Mouse (Mus musculus) embryonic facial prominence, embryonic 15.5 days (tissue): ENCODE measurements around the gene Gbp7. TPM values are rescaled to one million over a fixed set of nuclear protein-coding genes. Genes with fewer than 3 reads are reported as not detected.
A peak's percentile ranks its signal among the peaks of the same experiment; 100 is the strongest.
"Not testable (repeated sequence)": the region's sequence is repeated elsewhere in the genome, so short reads cannot be mapped to it uniquely, and the experiment has no call there.

Experiments
- ATAC-seq: fragments of 200-750 bp; cut with Nextera tagmentation; 2 replicates; pipeline ENCODE4 v1.8.0; 2017; ENCODE audit warnings: low read depth, moderate TSS enrichment; ENCODE audit not compliant: insufficient number of reproducible peaks, low FRiP score, low TSS enrichment
- H3K27ac ChIP-seq: fragments of 300-500 bp; sonication (generic); replicated peaks from 2 replicates; pipeline ENCODE4 v1.5.1; 2015; ENCODE audit warnings: mild to moderate bottlenecking, inconsistent platforms
- H3K27me3 ChIP-seq: fragments of 300-500 bp; sonication (generic); 2 replicates; pipeline ENCODE4 v1.6.1; 2015; ENCODE audit warnings: inconsistent platforms
- H3K36me3 ChIP-seq: fragments of 300-500 bp; sonication (generic); 2 replicates; pipeline ENCODE4 v1.6.1; 2015; ENCODE audit warnings: mild to moderate bottlenecking, inconsistent platforms
- H3K4me1 ChIP-seq: fragments of 300-500 bp; sonication (generic); 2 replicates; pipeline ENCODE4 v1.6.1; 2015; ENCODE audit warnings: inconsistent platforms
- H3K4me2 ChIP-seq: fragments of 300-500 bp; sonication (generic); replicated peaks from 2 replicates; pipeline ENCODE4 v1.6.1; 2015; ENCODE audit warnings: mild to moderate bottlenecking, inconsistent platforms
- H3K4me3 ChIP-seq: fragments of 300-500 bp; sonication (generic); replicated peaks from 2 replicates; pipeline ENCODE4 v1.5.1; 2015; ENCODE audit warnings: mild to moderate bottlenecking, inconsistent platforms
- H3K9ac ChIP-seq: fragments of 300-500 bp; sonication (generic); 2 replicates; pipeline ENCODE4 v1.6.1; 2015; ENCODE audit warnings: inconsistent platforms
- H3K9me3 ChIP-seq: fragments of 300-500 bp; sonication (generic); replicated peaks from 2 replicates; pipeline ENCODE4 v1.6.1; 2016; ENCODE audit warnings: inconsistent platforms
- WGBS: fragments of 180-500 bp; shearing (Covaris S2); methylation state at CpG from one replicate; pipeline ENCODE4 v1.1.7; 2015; 5-methylcytosine and 5-hydroxymethylcytosine counted together
- polyA plus RNA-seq: library from polyadenylated mRNA; unstranded; fragments of >200 nt; fragmentation: Nextera tagmentation; extraction: Ambion mirVana; gene quantifications from 2 replicates; pipeline ENCODE4 v1.2.1, GENCODE M21; 2015

Gene Gbp7
- polyA plus RNA-seq, 1 experiment from 2014 or later, result 3.6 TPM

DNA sequence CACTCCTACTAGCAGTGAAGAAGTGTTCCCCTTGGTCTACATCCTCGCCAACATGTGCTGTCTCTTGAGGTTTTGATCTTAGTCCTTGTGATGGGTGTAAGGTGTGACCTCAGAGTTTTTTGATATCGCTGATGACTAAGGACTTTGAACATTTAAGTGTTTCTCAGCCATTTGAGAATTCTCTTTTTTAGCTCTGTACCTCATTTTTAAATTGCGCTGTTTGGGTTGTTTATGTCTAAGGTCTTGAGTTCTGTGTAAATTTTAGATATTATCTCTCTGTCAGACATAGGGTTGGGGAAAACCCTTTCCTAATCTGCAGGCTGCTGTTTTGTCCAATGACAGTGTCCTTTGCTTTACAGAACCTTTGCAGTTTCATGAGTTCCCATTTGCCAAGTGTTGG lies 3.0 kb downstream of the Gbp7 start:
- H3K9me3 ChIP-seq, result no peaks in the 10 kb centered on the region
- H3K27ac ChIP-seq, result no peak overlapping the region
- no peak for ATAC-seq
- H3K27me3 ChIP-seq, result no peaks in the 10 kb centered on the region
- no peak overlapping the region for H3K4me2 ChIP-seq
- H3K36me3 ChIP-seq, result no peaks in the 10 kb centered on the region
- no peak overlapping the region for H3K4me3 ChIP-seq
- H3K9ac ChIP-seq, result no peak overlapping the region
- 84% methylated on average over 3 of the region's 3 CpGs for WGBS
- no peaks in the 10 kb centered on the region for H3K4me1 ChIP-seq

DNA sequence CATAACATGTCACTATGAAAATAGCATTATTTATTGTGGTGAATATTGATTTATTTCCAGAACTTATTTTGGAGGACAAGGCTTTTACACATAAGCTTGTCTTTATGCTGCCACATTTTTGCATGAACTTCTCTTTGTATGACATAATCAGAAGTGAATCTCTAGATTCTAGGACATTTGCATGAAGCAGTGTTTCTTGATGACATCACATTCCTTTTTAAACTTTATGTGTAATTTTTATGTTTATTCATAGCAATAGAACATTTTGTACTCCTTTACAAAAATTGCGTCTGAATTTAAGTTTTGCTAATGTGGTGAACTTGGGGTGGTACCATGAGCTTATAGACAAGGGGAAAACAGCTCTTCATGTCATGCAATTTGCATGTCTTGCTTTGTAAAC lies 5.5 kb downstream of the Gbp7 start:
- H3K27ac ChIP-seq, result no peak overlapping the region
- no peaks in the 10 kb centered on the region for H3K9me3 ChIP-seq
- 68% methylated on average over 1 of the region's 1 CpGs for WGBS
- no peak overlapping the region for H3K4me2 ChIP-seq
- no peaks in the 10 kb centered on the region for H3K36me3 ChIP-seq
- no peak overlapping the region for H3K9ac ChIP-seq
- H3K4me1 ChIP-seq, result no peaks in the 10 kb centered on the region
- H3K4me3 ChIP-seq, result no peak overlapping the region
- no peak for ATAC-seq
- no peaks in the 10 kb centered on the region for H3K27me3 ChIP-seq

DNA sequence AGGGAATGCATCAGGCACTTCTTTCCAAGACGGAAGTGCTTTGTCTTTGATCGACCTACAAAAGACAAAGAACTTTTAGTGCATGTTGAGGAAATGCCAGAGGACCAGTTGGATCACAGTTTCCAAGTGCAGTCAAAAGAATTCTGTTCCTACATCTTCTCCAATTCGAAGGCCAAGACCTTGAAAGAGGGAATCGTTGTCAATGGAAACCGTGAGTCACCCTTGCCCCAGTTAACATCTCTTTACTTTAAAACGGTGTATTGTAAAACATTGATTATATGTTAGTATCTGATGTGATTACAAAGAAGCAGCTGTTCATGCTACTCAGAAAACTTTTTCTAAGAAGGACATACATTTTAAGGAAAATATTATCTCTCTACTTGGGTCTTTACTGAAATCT lies 11.2 kb downstream of the Gbp7 start:
- H3K4me1 ChIP-seq, result no peaks in the 10 kb centered on the region
- H3K27me3 ChIP-seq, result no peaks in the 10 kb centered on the region
- no peak overlapping the region for H3K9ac ChIP-seq
- no peak overlapping the region for H3K4me2 ChIP-seq
- WGBS, result 80% methylated on average over 6 of the region's 6 CpGs
- H3K9me3 ChIP-seq, result no peaks in the 10 kb centered on the region
- no peak overlapping the region for H3K27ac ChIP-seq
- H3K36me3 ChIP-seq, result no peaks in the 10 kb centered on the region
- no peak for ATAC-seq
- H3K4me3 ChIP-seq, result no peak overlapping the region

DNA sequence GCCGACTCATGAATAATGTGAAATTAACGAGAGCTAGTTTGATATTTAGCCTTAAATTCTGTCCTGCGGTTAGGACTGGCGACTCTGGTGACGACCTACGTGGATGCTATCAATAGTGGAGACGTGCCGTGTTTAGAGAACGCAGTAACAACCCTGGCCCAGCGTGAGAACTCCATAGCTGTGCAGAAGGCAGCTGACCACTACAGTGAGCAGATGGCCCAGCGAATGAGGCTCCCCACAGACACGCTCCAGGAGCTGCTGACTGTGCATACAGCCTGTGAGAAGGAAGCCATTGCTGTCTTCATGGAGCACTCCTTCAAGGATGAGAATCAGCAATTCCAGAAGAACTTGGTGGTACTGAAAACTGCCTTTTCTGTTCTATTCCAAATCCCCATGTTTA lies 12.6 kb downstream of the Gbp7 start:
- not testable (repeated sequence) for H3K4me3 ChIP-seq, H3K4me1 ChIP-seq, H3K9ac ChIP-seq, H3K9me3 ChIP-seq, H3K27ac ChIP-seq, H3K27me3 ChIP-seq, ATAC-seq, H3K36me3 ChIP-seq, H3K4me2 ChIP-seq
- 88% methylated on average over 12 of the region's 12 CpGs for WGBS

DNA sequence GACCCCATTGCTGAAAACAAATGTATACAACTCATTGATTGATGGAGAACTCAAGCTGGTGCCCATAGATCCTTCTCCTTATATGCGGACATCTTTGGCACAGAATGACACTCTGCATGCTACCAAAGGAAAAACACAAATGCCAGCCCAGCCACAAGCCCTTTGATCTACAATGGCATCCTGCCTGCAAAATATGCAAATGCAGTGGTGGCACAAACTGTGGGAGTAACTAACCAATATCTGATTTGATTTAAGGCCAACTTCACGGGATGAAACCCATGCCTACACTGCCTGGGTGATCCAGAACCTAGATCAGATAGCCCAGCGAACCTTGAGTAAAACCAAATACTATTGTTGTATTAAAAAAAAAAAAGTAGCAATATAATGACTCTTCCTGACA lies 16.5 kb downstream of the Gbp7 start:
- Histone ChIP-seq H3K9ac (no peak overlapping the region), H3K4me3 (no peak overlapping the region), H3K27ac (no peak overlapping the region), H3K36me3 (no peaks in the 10 kb centered on the region), H3K9me3 (no peaks in the 10 kb centered on the region), H3K27me3 (no peaks in the 10 kb centered on the region), H3K4me2 (no peak overlapping the region), H3K4me1 (no peaks in the 10 kb centered on the region)
- ATAC-seq, result no peak
- WGBS, result 67% methylated on average over 3 of the region's 3 CpGs

DNA sequence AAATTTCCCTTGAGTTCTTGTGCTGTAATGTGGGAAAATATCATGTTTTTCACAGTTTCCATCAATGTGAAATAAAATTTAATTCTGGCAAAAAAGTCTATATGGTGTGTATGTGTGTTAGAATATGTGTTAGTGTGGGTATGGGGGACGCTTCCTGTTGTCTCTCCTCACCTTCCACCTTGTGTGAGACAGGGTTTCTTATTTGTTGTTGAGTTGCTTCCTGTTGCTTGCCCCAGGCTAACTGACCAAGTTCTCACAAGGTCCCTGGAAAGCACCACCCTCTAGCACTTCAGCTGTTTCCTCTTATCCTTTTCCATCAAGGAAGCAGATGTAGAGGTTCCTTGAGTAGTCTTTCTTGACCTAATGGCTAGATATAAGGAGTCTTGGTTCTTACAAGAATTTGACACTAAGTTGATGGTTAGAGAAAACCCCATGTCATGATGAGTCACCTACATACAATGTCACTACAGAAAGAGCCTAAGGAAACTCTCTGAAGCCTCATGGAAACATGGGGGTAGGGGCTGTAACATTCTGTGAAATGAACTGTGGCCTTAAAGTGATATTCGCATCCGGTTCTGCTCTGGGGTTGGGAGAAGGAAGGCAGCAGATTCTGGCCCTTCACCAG lies 20.0 kb downstream of the Gbp7 start:
- no peaks in the 10 kb centered on the region for H3K27me3 ChIP-seq
- ATAC-seq, result no peak
- H3K27ac ChIP-seq, result no peak overlapping the region
- no peaks in the 10 kb centered on the region for H3K9me3 ChIP-seq
- no peak overlapping the region for H3K4me2 ChIP-seq
- 80% methylated on average over 3 of the region's 3 CpGs for WGBS
- no peaks in the 10 kb centered on the region for H3K4me1 ChIP-seq
- H3K36me3 ChIP-seq, result no peaks in the 10 kb centered on the region
- no peak overlapping the region for H3K9ac ChIP-seq
- no peak overlapping the region for H3K4me3 ChIP-seq

DNA sequence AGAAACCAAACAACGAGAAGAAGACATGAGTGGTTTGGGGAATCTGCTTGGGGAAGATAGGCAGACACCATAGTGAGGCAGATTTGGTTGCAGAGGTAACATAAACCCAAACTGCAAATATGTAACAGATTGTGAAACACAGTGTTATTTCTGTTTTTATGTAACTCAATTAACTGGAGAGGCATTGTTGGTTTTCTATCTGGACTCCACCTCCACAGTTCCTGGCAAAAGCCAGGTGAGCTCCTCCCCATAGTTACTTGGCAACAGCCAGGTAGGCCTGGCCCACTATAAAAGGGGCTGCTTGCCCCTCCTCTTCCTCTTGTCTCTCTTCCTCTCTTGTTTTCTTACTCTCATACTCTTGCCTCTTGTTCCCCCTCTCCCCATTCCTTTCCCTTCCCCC lies 24.5 kb downstream of the Gbp7 start:
- no peak for ATAC-seq
- Histone ChIP-seq H3K9ac (no peak overlapping the region), H3K4me1 (no peaks in the 10 kb centered on the region), H3K27me3 (no peaks in the 10 kb centered on the region), H3K4me2 (no peak overlapping the region), H3K36me3 (no peaks in the 10 kb centered on the region), H3K4me3 (no peak overlapping the region), H3K27ac (no peak overlapping the region), H3K9me3 (no peaks in the 10 kb centered on the region)
- WGBS, result 67% methylated on average over 1 of the region's 1 CpGs

DNA sequence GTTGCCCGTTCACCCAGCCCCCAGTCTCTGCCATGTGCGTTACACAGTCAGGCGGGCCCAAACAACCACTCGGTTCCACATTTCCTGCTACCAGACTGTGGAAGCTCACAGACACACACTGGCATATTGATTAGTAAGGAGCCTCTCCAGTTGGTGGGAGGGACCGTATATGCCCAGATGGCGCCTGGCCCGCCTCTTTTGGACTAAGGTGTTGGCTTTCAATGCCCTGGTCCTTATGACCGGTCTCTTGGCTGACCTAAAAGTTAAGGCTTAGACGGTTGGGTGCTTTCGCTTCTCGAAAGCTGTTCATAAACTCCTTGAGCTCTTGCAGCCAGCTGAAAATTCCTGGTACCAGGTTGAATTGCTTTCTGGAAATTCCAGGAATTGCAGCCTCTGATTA lies 25.5 kb downstream of the Gbp7 start:
- H3K4me2 ChIP-seq, result no peak overlapping the region
- H3K27ac ChIP-seq, result no peak overlapping the region
- no peaks in the 10 kb centered on the region for H3K4me1 ChIP-seq
- H3K27me3 ChIP-seq, result no peaks in the 10 kb centered on the region
- H3K4me3 ChIP-seq, result no peak overlapping the region
- WGBS, result 89% methylated on average over 11 of the region's 11 CpGs
- H3K9ac ChIP-seq, result no peak overlapping the region
- H3K36me3 ChIP-seq, result no peaks in the 10 kb centered on the region
- ATAC-seq, result no peak
- no peaks in the 10 kb centered on the region for H3K9me3 ChIP-seq

DNA sequence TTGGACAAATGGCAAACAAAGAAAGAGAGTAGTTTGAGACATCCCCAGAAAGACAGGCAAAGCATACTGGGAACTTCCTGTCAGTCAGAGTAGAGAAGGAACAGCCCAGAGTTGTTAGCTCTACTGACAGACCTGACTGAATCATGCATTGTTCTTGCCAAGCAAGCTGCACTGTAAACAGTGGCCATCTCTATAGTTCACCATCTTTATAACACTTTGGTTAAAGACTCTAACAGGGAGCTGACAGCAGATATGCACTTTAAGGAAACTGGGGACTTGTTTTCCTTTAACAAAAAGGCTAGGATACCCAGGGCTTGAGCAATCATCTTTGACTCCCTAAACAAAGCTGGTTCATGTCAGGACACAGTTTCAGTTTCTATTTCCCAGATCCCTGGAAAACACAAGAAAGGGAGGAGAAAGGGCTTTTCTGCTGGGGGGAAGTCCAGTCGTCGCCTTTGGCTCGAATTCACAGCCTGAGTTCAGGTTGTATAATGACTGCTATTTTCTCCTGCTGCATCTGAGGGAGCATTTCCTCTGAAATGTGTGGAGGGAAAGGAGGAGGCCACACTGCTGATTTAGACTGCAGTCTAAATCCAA lies 29.6 kb downstream of the Gbp7 start, which contains the start of gene Gbp3:
TSS of gene Gbp3 (plus strand) at position 395 of the 597 bp plus-strand sequence.
- Histone ChIP-seq H3K27ac (no peak within 1 kb of the TSS), H3K4me2 (peak within 1 kb of the TSS; percentile 51), H3K9ac (no peak within 1 kb of the TSS), H3K36me3 (no peaks in the 10 kb centered on the region), H3K27me3 (no peaks in the 10 kb centered on the region), H3K9me3 (no peaks in the 10 kb centered on the region), H3K4me1 (no peaks in the 10 kb centered on the region), H3K4me3 (peak within 1 kb of the TSS; percentile 42)
- WGBS, result 19% methylated on average over 3 of the region's 3 CpGs
- ATAC-seq, result no peak

DNA sequence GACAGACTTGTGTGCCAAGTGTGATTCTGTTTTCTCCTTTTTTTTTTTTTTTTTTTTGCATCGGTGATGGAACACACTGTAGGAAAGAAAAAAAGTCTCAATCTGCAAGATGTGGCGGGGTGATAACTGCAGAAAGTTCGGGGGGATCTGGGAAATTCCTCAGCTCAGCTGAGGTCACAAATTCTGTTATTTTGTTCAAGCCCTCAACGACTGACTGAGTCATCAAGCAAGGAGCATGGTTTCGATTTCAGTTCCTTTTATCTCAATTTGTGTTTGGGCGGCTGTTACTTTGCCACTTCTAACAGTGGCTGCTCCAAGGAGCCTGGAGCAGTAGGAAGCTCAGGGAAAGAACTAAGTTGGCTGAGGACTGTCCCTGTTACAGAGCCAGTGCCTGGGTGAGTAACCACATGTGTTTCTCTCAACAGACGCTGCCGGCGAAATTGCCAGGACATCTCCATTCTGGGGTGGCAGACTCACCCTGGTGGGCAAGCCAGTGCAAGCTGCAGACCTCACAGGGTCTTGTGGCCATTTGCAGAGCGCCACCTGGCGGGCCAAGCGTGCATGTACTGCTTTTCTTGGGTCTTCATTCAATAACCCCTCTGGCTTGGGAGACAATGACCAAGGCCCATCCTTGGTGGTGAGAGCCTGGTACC lies 30.3 kb downstream of the Gbp7 start:
- no peak overlapping the region for H3K9ac ChIP-seq
- WGBS, result 6% methylated on average over 12 of the region's 12 CpGs
- no peak overlapping the region for H3K27ac ChIP-seq

DNA sequence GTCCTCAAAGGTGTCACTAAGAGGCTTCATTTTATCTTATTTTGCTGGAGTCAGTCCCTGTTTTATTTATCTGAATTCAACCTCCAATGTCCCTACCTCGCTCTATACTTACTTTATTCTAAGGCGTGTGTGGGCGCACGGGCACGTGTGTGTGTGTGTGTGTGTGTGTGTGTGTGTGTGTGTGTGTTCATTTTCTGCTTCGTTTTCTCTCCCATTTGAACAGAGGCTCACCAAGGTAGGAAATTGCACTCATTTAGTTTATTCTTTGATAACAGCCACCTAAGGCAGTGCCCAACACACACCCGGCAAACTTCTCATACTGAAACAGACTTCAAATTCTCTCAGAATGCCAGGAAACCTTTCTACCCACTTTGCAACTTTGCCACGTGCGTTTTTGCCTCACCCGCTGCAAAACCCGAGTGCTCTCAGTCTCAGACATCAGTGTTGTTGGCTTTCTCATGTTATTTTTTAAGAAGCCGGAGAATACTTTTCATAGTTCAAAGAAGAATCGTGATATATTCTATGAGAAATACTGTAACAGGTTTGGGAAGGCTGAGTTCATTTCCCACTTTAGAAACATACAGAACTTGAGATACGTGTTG lies 31.0 kb downstream of the Gbp7 start:
- Histone ChIP-seq H3K9me3 (no peaks in the 10 kb centered on the region), H3K4me1 (no peaks in the 10 kb centered on the region), H3K4me3 (no peak overlapping the region), H3K4me2 (no peak overlapping the region), H3K9ac (no peak overlapping the region), H3K27ac (no peak overlapping the region), H3K27me3 (no peaks in the 10 kb centered on the region), H3K36me3 (no peaks in the 10 kb centered on the region)
- 80% methylated on average over 14 of the region's 14 CpGs for WGBS
- no peak for ATAC-seq

More for the DNA sequence above, 30.3 kb downstream of the Gbp7 start:
- peak overlapping the region; percentile 51 for H3K4me2 ChIP-seq
- ATAC-seq, result peak; percentile 43; the same call in 1 of the 2 replicates
- H3K9me3 ChIP-seq, result no peaks in the 10 kb centered on the region
- no peaks in the 10 kb centered on the region for H3K36me3 ChIP-seq
- peak overlapping the region; percentile 42 for H3K4me3 ChIP-seq
- H3K27me3 ChIP-seq, result no peaks in the 10 kb centered on the region
- no peaks in the 10 kb centered on the region for H3K4me1 ChIP-seq
